Mouse (Mus musculus) embryonic fibroblast, embryonic 13.5 days (primary cell): ENCODE measurements at regions not wholly inside any gene's neighbourhood (a gene's known extent, or its start where the extent isn't known, plus 50 kb on each side); places are given as distances from the start of the nearest gene placed in this dataset.

ENCODE experiments used
- CTCF ChIP-seq: IDR thresholded peaks from 2 replicates; pipeline ENCODE4 v1.5.1; 2011; ENCODE audit warnings: mild to moderate bottlenecking, control low read depth, low read length, moderate library complexity, borderline replicate concordance; ENCODE audit not compliant: insufficient read depth
- POLR2A ChIP-seq: IDR thresholded peaks from 2 replicates; pipeline ENCODE4 v1.6.1; 2011; ENCODE audit warnings: low read depth, mild to moderate bottlenecking, control low read depth, low read length, moderate library complexity

- TF ChIP-seq POLR2A = no peak
- no peak for TF ChIP-seq CTCF
Observed at GRCm38 (mm10) chr9:113181182-113181581, 526.9 kb downstream of the Pdcd6ip start.
